Mouse (Mus musculus) E14TG2a.4 (cell line): ENCODE measurements around the gene Trappc11.

ENCODE experiments used
- CTCF ChIP-seq: conservative IDR thresholded peaks from 2 replicates; pipeline ENCODE4 v1.5.1; 2014; ENCODE audit warnings: low read length
- NANOG ChIP-seq: IDR thresholded peaks from 2 replicates; pipeline ENCODE4 v1.6.1; 2014; ENCODE audit warnings: borderline replicate concordance, low read length, mixed read lengths
- POU5F1 ChIP-seq: IDR thresholded peaks from 2 replicates; pipeline ENCODE4 v1.6.1; 2014; ENCODE audit warnings: low read length, borderline replicate concordance

DNA sequence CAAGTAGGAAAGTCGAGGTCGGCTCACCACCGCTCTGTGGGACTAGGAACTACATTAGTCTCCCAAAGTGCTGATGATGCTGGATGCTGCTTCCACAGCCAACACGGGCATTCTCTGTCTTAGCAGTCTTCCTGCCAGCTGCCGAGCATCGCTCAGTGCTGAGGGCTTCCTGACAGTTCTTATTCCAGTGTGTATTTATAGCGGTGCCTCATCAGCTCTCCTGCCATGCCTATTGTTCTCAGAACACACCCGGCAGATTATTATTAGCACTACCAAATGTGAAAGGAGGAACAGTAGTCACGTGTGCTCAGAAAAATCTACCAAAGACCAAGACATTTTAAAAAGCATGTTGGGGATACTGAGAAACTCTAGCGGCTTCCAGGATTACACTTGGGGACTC is 71.6 kb downstream of the Trappc11 start:
- TF ChIP-seq CTCF = no peak
- TF ChIP-seq NANOG = no peak
- TF ChIP-seq POU5F1 = no peak
